Mouse (Mus musculus): ENCODE results near the gene Nsun4.

DNA sequence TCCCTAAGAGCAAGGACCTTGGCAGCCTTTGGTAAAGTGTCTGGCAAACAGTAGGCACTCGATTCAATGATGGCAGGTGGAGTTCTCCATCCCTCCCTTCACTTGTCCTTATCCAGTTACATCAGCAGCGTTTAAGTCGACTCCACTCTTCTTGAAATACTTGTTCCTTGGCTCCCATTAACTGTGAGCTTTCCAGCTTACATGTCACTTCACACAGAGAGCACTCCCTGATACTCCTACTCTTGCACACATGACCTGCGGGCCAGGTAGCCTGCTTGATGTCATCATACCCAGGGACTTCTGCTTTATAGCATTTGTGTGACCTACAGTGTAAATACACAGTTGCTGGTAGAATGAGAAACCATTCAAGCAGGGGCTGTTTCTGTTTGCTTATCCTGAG is 56.9 kb downstream of the Nsun4 start:
- TF ChIP-seq GATA1 (IDR thresholded peaks at IDR 0.05; ENCODE audit: borderline replicate concordance, low read length) (no peak), FLI1 (IDR thresholded peaks at IDR 0.05; ENCODE audit: low read length) (no peak)
